Mouse (Mus musculus): ENCODE measurements around the gene Slc22a12. TPM values are rescaled to one million over a fixed set of nuclear protein-coding genes. Genes with fewer than 3 reads are reported as not detected.

The Slc22a12 gene
- total and polyA plus RNA-seq, 3 experiments: not detected

DNA sequence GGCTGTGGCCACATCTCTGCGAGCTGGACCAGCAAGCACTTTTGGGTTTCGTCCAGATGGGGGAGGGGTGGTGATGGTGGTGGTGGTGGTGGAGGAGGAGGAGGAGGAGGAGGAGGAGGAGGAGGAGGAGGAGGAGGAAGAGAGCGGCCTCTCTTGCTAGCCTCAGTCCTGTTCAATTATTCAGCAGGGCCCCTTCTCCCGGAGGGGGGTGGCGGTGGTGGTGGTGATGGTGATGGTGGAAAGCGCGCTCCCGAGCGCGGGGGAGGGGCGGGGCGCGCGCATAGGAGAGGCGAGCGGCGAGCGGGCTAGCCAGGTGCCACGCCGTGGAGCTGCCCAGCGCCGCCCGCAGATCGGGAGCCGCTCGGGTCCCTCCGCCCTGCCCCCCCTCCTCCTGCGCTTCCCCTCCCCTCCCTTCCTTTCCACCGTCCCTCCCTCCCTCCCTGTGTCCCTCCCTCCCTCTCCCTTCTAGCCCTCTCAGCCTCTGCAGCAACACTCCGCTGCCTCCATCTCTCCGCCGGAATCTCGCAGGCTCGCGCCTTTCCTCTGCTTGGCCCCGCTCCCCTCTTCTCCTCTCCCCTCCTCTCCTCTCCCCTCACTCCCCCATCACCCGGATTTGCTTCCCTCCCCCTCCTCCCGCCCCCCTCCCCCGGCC is 45.6 kb downstream of the Slc22a12 start:
- Histone ChIP-seq H3K4me1 (ENCODE audit: control insufficient read depth in 1 of 2, insufficient read depth in 2 of 2, low read length in 2 of 2) (no peaks in the 10 kb centered on the region), H3K4me3 (ENCODE audit: control insufficient read depth in 1 of 2, insufficient read depth in 1 of 2, low read depth in 2 of 2, low read length in 2 of 2) (no peak overlapping the region), H3K27me3 (ENCODE audit: control insufficient read depth in 1 of 2, insufficient read depth in 2 of 2, low read length in 2 of 2) (peaks cover 0 to 4% of the 10 kb centered on the region in 2 experiments; a peak in 2 of 4 replicates), H3K27ac (ENCODE audit: control insufficient read depth, low read depth, low read length) (no peak overlapping the region), H3K79me2 (ENCODE audit: control insufficient read depth, insufficient read depth, low read length, poor library complexity) (no peaks in the 10 kb centered on the region), H3K9me3 (replicated peaks; ENCODE audit: insufficient read depth, low read length) (no peaks in the 10 kb centered on the region), H3K36me3 (ENCODE audit: control insufficient read depth in 1 of 2, insufficient read depth in 2 of 2, low read length in 2 of 2) (no peaks in the 10 kb centered on the region), H3K9ac (ENCODE audit: control insufficient read depth, low read depth, low read length, poor library complexity, severe bottlenecking) (no peak overlapping the region)
- TF ChIP-seq USF2 (IDR thresholded peaks at IDR 0.05; ENCODE audit: borderline replicate concordance in 1 of 2, insufficient read depth in 1 of 2, low read depth in 1 of 2, low read length in 2 of 2) (no peak), CTCF (IDR thresholded peaks at IDR 0.05 in 2 of 3, conservative IDR thresholded peaks at IDR 0.05 in 1 of 3; ENCODE audit: control insufficient read depth in 1 of 3, insufficient read depth in 1 of 3, low read depth in 2 of 3, low read length in 3 of 3, poor library complexity in 1 of 3, severe bottlenecking in 1 of 3) (no peak), ZKSCAN1 (IDR thresholded peaks at IDR 0.05; ENCODE audit: low read depth, low read length) (no peak), SIN3A (IDR thresholded peaks at IDR 0.05; ENCODE audit: low read length) (no peak)
- DNase-seq (ENCODE audit: low read depth, low spot score): no peak

DNA sequence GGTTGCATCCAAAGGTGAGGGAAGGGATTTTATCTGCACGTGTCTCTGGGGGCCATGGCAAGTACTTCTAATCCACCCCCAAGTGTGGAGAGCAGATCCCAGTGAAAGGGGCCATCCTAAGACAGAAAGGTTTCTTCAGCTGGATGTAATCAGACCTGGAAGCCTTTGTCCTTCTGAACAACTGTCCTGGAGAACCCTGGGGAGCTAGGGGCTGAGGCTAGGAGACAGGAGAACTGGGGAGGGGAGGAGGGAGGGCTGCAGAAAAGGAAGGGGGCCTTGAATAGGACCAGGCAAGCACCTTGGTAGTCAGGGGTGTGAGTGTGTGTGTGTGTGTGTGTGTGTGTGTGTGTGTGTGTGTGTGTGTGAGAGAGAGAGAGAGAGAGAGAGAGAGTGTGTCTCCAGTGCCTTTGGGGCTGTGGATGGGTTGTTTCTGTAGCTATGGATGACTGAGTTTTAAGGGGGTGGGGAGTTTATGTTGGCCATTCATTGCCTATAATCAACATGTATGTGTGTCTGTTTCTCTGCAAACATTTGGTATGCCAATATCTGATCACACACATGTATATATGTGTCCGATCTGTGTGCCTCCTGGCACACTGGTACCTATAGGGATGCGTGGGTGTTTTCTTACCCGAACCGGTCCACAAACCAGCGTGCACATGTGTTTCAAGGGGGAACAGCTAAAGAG is 46.2 kb downstream of the Slc22a12 start:
- Histone ChIP-seq H3K4me1 (ENCODE audit: control insufficient read depth in 1 of 2, insufficient read depth in 2 of 2, low read length in 2 of 2) (no peaks in the 10 kb centered on the region), H3K4me3 (ENCODE audit: control insufficient read depth in 1 of 2, insufficient read depth in 1 of 2, low read depth in 2 of 2, low read length in 2 of 2) (no peak overlapping the region), H3K27me3 (ENCODE audit: control insufficient read depth in 1 of 2, insufficient read depth in 2 of 2, low read length in 2 of 2) (peaks cover 0 to 4% of the 10 kb centered on the region in 2 experiments; a peak in 2 of 4 replicates), H3K36me3 (ENCODE audit: control insufficient read depth in 1 of 2, insufficient read depth in 2 of 2, low read length in 2 of 2) (no peaks in the 10 kb centered on the region), H3K9me3 (replicated peaks; ENCODE audit: insufficient read depth, low read length) (no peaks in the 10 kb centered on the region), H3K79me2 (ENCODE audit: control insufficient read depth, insufficient read depth, low read length, poor library complexity) (no peaks in the 10 kb centered on the region), H3K27ac (ENCODE audit: control insufficient read depth, low read depth, low read length) (no peak overlapping the region), H3K9ac (ENCODE audit: control insufficient read depth, low read depth, low read length, poor library complexity, severe bottlenecking) (no peak overlapping the region)
- TF ChIP-seq EP300 (IDR thresholded peaks at IDR 0.05; ENCODE audit: low read depth in 1 of 2, low read length in 2 of 2) (no peak), POLR2AphosphoS5 (IDR thresholded peaks at IDR 0.05; ENCODE audit: borderline replicate concordance, low read depth, low read length) (no peak), CTCF (IDR thresholded peaks at IDR 0.05 in 2 of 3, conservative IDR thresholded peaks at IDR 0.05 in 1 of 3; ENCODE audit: control insufficient read depth in 1 of 3, insufficient read depth in 1 of 3, low read depth in 2 of 3, low read length in 3 of 3, poor library complexity in 1 of 3, severe bottlenecking in 1 of 3) (no peak), E2F4 (IDR thresholded peaks at IDR 0.05; ENCODE audit: borderline replicate concordance, low read depth, low read length) (no peak), MAZ (IDR thresholded peaks at IDR 0.05; ENCODE audit: low read depth, low read length) (no peak), MEF2A (IDR thresholded peaks at IDR 0.05; ENCODE audit: extremely low read depth, insufficient replicate concordance, low read depth, low read length, poor library complexity, severe bottlenecking) (no peak), CHD1 (IDR thresholded peaks at IDR 0.05; ENCODE audit: low read depth, low read length) (no peak), GATA1 (IDR thresholded peaks at IDR 0.05; ENCODE audit: low read depth, low read length) (no peak), POLR2A (IDR thresholded peaks at IDR 0.05; ENCODE audit: control insufficient read depth in 1 of 2, insufficient read depth in 1 of 2, low read depth in 1 of 2, low read length in 2 of 2, poor library complexity in 1 of 2) (no peak), BHLHE40 (IDR thresholded peaks at IDR 0.05; ENCODE audit: borderline replicate concordance, low read depth, low read length) (no peak), GABPA (IDR thresholded peaks at IDR 0.05; ENCODE audit: low read depth, low read length) (no peak), RCOR1 (IDR thresholded peaks at IDR 0.05; ENCODE audit: low read depth, low read length) (no peak)
- DNase-seq (ENCODE audit: low read depth, low spot score): no peak
